Mouse (Mus musculus) kidney, embryonic 16.5 days (tissue): ENCODE measurements around the gene Rabgef1. TPM values are rescaled to one million over a fixed set of nuclear protein-coding genes. Genes with fewer than 3 reads are reported as not detected.

Experiments used
- ATAC-seq: fragments of 200-750 bp; cut with Nextera tagmentation; 2 replicates; pipeline ENCODE4 v1.8.0; 2017; ENCODE audit warnings: moderate TSS enrichment; ENCODE audit not compliant: low FRiP score, low TSS enrichment
- H3K27ac ChIP-seq: fragments of 300-500 bp; sonication (generic); 2 replicates; pipeline ENCODE4 v1.5.1; 2014; ENCODE audit warnings: low read length
- H3K27me3 ChIP-seq: fragments of 300-500 bp; sonication (generic); 2 replicates; pipeline ENCODE4 v1.6.1; 2014; ENCODE audit warnings: low read length, control low read depth, mixed read lengths; ENCODE audit not compliant: insufficient read depth
- H3K36me3 ChIP-seq: fragments of 300-500 bp; sonication (generic); 2 replicates; pipeline ENCODE4 v1.6.1; 2014; ENCODE audit warnings: low read length, control low read depth, mixed read lengths; ENCODE audit not compliant: insufficient read depth
- H3K4me1 ChIP-seq: fragments of 300-500 bp; sonication (generic); 2 replicates; pipeline ENCODE4 v1.6.1; 2014; ENCODE audit warnings: low read length, control low read depth, mixed read lengths; ENCODE audit not compliant: insufficient read depth
- H3K4me2 ChIP-seq: fragments of 300-500 bp; sonication (generic); replicated peaks from 2 replicates; pipeline ENCODE4 v1.6.1; 2014; ENCODE audit warnings: low read depth, low read length
- H3K4me3 ChIP-seq: fragments of 300-500 bp; sonication (generic); 2 replicates; pipeline ENCODE4 v1.5.1; 2014; ENCODE audit warnings: mild to moderate bottlenecking, low read length
- H3K9ac ChIP-seq: fragments of 300-500 bp; sonication (generic); replicated peaks from 2 replicates; pipeline ENCODE4 v1.6.1; 2014; ENCODE audit warnings: low read length
- H3K9me3 ChIP-seq: fragments of 300-500 bp; sonication (generic); 2 replicates; pipeline ENCODE4 v1.6.1; 2016; ENCODE audit warnings: low read length, control low read depth
- WGBS: fragments of 180-500 bp; shearing (Covaris S2); extraction: QIAGEN DNeasy Blood & Tissue Kit; methylation state at CpG from one replicate; pipeline ENCODE4 v1.1.7; 2014; 5-methylcytosine and 5-hydroxymethylcytosine counted together
- polyA plus RNA-seq: library from polyadenylated mRNA; unstranded; fragments of >200 nt; fragmentation: Nextera tagmentation; extraction: Ambion mirVana; gene quantifications from 2 replicates; pipeline ENCODE4 v1.2.1, GENCODE M21; 2015

Rabgef1 gene
- polyA plus RNA-seq, 1 experiment from 2014 or later: 33.2 TPM

DNA sequence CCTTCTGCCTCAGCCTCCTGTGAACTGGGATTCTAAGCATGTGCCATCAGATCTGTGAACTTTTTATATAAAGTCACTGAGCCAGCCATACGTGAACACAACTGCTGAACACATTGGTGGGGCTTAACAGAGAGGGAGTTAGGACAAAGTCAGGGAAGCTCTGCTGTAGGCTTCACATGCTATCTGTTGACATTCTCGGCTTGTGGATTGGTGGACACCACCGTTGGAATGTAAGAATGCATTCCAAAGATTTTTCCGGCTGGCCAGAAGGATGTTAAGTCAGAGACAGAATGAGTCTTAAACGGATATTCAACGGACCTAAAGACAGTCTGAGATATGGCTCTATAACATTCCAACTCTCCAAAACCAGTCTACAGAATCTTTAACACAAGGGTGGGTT is 2.5 kb upstream of the Rabgef1 start:
- no peaks in the 10 kb centered on the region for H3K27me3 ChIP-seq
- H3K9me3 ChIP-seq: no peaks in the 10 kb centered on the region
- H3K4me2 ChIP-seq: no peak overlapping the region
- ATAC-seq: no peak
- no peak overlapping the region for H3K9ac ChIP-seq
- no peak overlapping the region for H3K4me3 ChIP-seq
- 48% methylated on average over 6 of the region's 6 CpGs for WGBS
- H3K36me3 ChIP-seq: no peaks in the 10 kb centered on the region
- H3K27ac ChIP-seq: no peak overlapping the region
- peaks cover 17% of the 10 kb centered on the region for H3K4me1 ChIP-seq

DNA sequence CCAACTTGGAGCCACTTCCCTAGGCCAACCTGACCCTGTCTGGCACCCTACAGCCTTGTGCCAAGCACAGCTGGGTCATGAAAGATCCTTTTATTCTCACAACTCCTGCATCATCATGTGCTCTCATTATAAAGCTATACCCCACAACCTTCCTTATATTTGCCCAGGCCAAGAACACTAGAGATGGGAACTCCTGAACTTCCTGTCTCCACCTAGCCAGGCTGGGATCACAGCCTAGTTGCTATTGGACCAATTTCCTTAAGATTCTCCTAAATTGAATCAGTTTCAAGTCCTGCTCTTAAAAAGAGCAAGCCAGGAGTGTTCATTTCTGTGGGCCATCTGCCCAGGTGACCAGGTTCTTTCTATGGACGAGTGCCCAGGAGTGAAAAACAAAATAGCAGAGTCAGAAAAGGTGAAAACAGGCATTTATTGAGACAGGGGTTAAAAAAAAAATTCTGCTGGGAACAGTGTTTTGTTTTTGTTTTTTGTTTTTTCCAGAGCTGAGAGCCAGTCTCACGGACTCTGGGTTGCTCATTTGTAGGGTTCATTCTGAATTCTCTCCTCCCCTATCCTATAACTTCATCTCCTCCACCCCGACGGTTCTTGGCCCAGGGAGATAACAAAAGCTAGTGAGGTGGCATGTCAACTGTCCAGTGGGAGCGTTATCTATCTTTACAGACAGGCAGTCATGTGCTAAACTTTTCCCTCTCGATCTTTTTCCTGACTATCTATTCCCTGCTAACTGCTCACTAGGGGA is 754 bp upstream of the Rabgef1 start:
- Histone ChIP-seq H3K36me3 (no peaks in the 10 kb centered on the region), H3K4me1 (peaks cover 17% of the 10 kb centered on the region), H3K9ac (peak overlapping the region; percentile 96), H3K27ac (peak overlapping the region; percentile 88), H3K4me2 (peak overlapping the region; percentile 68), H3K9me3 (no peaks in the 10 kb centered on the region), H3K27me3 (no peaks in the 10 kb centered on the region), H3K4me3 (peak overlapping the region; percentile 84)
- no peak for ATAC-seq
- 14% methylated on average over 6 of the region's 6 CpGs for WGBS

DNA sequence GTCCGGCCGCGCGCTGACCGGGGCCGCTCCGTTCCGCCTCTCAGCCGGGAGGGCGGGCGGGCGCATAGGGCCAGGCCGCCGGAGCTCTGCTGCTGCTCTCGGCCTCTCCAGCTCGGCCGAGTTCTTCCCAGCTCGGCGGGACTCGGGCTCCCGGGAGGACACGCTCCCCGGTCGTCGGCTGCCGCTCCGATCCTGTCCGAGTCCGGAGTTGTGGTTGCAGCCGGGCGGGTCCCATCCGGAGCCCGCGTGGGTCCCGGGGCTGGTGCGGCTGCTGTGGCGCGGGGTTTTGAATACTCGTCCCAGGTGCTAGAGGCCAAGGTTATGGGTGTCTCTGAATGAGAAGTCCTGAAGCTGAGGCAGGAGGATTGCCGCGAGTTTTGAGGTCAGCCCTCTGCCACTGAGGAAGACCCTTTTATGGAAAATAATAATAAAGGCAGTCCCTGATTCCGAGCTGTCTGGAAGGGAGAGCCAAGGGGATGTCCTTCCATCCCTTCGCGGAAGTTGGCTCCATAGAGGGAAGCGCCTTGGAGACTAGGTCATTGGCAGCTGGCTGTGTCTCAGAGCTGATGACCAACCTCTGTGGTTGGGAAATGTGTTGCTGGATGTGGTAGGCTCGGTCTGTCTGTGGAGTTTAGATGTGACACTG is 481 bp downstream of the Rabgef1 start:
- no peaks in the 10 kb centered on the region for H3K9me3 ChIP-seq
- peak overlapping the region; percentile 75 for H3K4me2 ChIP-seq
- peak overlapping the region; percentile 96 for H3K9ac ChIP-seq
- H3K36me3 ChIP-seq: no peaks in the 10 kb centered on the region
- H3K27ac ChIP-seq: peak overlapping the region; percentile 88
- peak; percentile 83 for ATAC-seq
- under 1% methylated on average over 45 of the region's 46 CpGs for WGBS
- peak overlapping the region; percentile 84 for H3K4me3 ChIP-seq
- H3K4me1 ChIP-seq: peaks cover 17% of the 10 kb centered on the region
- H3K27me3 ChIP-seq: no peaks in the 10 kb centered on the region

DNA sequence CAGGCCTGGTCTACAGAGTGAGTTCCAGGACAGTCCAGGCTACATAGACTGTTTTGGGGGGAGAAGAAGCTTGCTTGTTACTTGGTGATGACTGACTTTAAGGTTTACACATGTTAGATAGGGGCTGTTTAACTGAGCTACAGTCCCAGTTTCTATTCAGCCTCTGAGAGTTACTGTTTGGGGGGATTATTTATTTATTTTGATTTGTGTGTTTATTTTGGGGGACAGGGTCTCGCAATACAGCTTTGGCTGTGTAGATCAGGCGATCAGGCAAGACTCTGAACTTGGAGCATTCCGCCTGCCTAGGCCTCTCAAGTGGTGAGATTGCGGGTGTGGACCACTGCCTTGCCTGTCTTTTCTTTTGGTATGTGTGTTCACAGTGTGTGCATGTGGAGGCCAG is 1.4 kb downstream of the Rabgef1 start:
- peak overlapping the region; percentile 49; the same call in 1 of the 2 replicates for H3K9ac ChIP-seq
- no peaks in the 10 kb centered on the region for H3K9me3 ChIP-seq
- H3K27me3 ChIP-seq: no peaks in the 10 kb centered on the region
- 89% methylated on average over 4 of the region's 4 CpGs for WGBS
- ATAC-seq: no peak
- no peaks in the 10 kb centered on the region for H3K36me3 ChIP-seq
- peak overlapping the region; percentile 75 for H3K4me2 ChIP-seq
- H3K27ac ChIP-seq: no peak overlapping the region
- H3K4me1 ChIP-seq: peaks cover 17% of the 10 kb centered on the region
- peak overlapping the region; percentile 84 for H3K4me3 ChIP-seq

DNA sequence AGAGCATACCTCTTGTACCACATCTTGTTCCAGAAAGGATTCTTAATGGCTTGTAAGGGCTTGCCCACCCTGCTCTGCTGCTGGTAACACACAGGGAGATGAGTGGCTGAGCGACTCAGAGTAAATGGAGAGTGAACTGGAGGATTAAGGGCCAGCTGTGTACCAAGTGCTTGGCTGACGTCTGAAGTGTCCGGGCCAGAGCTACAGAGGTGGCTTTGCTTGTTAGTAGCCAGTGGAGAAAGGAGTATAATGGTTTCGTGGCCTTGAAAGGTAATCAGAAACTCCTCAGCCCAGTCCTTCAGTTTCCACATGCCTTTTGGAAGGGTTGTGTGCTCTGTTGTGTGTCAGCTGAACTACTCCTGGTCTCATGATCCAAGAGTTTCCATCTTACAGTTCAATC is 6.3 kb downstream of the Rabgef1 start:
- WGBS: 58% methylated on average over 4 of the region's 4 CpGs
- Histone ChIP-seq H3K4me3 (no peak overlapping the region), H3K27me3 (no peaks in the 10 kb centered on the region), H3K9me3 (no peaks in the 10 kb centered on the region), H3K27ac (no peak overlapping the region), H3K4me1 (peaks cover 15% of the 10 kb centered on the region), H3K9ac (no peak overlapping the region), H3K4me2 (no peak overlapping the region), H3K36me3 (no peaks in the 10 kb centered on the region)
- no peak for ATAC-seq

DNA sequence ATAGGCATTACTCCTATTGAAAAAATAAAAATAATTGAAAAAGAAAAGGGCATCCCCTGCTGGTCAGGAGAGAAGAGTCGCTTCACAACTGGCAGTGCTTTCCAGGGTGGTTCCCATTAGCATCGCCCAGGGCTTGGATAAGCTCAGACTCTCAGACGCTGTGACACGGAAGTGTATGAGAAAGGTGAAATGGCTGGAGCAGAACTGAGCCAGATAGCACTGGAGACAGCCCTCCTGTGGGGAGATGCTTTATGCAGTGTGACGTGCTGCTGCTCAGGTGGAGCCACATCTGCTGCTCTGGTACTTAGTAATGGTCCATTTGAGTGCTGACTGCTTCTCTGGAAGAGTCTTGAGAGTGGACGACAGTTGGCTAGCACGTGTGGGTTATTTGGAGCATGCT is 8.8 kb downstream of the Rabgef1 start:
- H3K4me1 ChIP-seq: peaks cover 9% of the 10 kb centered on the region; the same call in 1 of the 2 replicates
- peak; percentile 31; the same call in 1 of the 2 replicates for ATAC-seq
- H3K4me3 ChIP-seq: no peak overlapping the region
- H3K9ac ChIP-seq: no peak overlapping the region
- H3K36me3 ChIP-seq: no peaks in the 10 kb centered on the region
- no peak overlapping the region for H3K4me2 ChIP-seq
- no peak overlapping the region for H3K27ac ChIP-seq
- no peaks in the 10 kb centered on the region for H3K9me3 ChIP-seq
- no peaks in the 10 kb centered on the region for H3K27me3 ChIP-seq
- 75% methylated on average over 7 of the region's 7 CpGs for WGBS

DNA sequence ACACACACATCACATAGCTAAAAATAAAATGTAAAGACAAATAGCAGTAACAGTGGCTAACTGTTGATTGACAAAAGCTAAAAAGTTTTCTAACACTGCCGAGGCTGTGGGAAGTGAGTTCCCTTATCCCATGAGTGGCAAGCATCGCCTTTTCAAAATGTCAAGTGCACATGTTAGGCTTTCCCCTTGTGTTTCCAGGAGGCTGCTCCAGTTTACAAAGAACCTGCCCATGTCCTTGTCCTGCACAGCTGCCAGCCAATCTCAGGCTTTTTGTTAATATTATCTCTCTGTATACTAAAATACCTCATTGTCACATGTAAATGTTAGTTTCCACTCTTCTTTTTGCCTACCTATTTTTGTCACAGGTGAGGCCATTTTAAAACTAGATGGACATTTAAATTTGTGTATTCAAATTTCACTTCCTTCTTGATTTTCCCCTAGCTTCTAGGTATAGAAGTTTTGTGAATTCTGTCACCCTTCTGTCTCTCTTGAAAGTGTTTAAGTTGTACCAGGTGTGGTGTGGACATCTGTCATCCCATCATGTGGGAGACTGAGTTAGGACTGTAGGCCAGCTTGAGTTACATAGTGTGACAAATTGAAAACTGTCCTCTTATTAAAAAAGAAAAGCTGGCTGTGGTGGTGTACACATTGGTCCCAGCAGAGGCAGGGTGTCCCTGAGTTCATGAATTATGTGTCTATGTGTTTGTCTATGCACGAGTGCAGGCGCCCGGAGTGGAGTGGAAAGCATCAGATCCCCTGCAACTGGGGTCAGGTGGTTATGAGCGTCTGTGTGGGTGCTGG is 10.3 kb downstream of the Rabgef1 start:
- Histone ChIP-seq H3K4me2 (no peak overlapping the region), H3K36me3 (no peaks in the 10 kb centered on the region), H3K9ac (no peak overlapping the region), H3K27me3 (no peaks in the 10 kb centered on the region), H3K27ac (no peak overlapping the region), H3K4me3 (no peak overlapping the region), H3K9me3 (no peaks in the 10 kb centered on the region), H3K4me1 (peaks cover 9% of the 10 kb centered on the region; the same call in 1 of the 2 replicates)
- WGBS: 62% methylated on average over 6 of the region's 6 CpGs
- ATAC-seq: no peak

DNA sequence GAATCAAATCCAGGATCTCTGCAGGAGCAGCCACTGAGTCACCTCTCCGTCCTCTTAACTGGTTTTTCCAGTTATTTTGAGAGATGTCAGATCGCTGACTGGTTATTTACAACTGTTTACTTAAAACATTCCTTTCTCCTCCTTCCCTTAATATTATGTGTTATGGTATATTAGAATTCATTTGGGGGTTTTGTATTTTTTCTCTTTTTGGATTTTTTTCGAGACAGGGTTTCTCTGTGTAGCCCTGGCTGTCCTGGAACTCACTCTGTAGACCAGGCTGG is 10.9 kb downstream of the Rabgef1 start:
- H3K4me3 ChIP-seq: no peak overlapping the region
- peaks cover 1% of the 10 kb centered on the region; the same call in 1 of the 2 replicates for H3K36me3 ChIP-seq
- no peak overlapping the region for H3K4me2 ChIP-seq
- H3K9ac ChIP-seq: no peak overlapping the region
- no peak for ATAC-seq
- peaks cover 9% of the 10 kb centered on the region; the same call in 1 of the 2 replicates for H3K4me1 ChIP-seq
- no peak overlapping the region for H3K27ac ChIP-seq
- H3K27me3 ChIP-seq: no peaks in the 10 kb centered on the region
- WGBS: 66% methylated on average over 3 of the region's 3 CpGs
- H3K9me3 ChIP-seq: no peaks in the 10 kb centered on the region

DNA sequence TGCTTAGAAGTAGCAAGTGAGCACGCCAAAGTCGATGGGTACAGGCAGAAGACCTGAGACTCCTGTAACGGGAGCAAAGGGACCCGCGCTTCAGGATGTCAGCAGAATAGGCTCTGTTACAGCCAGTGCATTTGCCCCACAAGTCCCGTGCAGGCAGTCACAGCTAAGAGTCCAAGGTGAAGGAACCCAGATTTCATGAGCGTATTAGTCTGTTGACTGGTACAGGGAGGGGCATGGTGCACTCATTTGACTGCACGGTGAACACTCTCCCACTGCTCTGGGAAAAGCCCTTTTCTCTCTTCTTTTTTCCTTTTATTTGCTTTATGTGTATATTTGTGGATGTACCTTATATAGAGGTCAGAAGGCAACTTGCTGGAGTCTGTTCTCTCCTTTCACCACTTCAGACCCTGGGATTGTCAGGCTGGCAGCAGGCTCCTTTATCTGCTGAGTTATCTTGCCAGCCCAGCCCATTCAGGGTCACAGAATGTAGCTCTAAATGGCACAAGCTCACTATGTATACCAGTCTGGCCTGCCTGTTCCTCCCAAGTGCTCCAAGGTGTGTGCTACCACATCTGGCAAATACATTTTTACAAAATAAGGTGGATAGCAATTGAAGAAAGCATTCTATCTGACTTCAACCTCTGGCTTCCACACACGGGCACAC is 12.7 kb downstream of the Rabgef1 start:
- H3K27ac ChIP-seq: no peak overlapping the region
- no peak overlapping the region for H3K4me2 ChIP-seq
- H3K4me1 ChIP-seq: peaks cover 4% of the 10 kb centered on the region; the same call in 1 of the 2 replicates
- WGBS: 88% methylated on average over 9 of the region's 9 CpGs
- no peak overlapping the region for H3K9ac ChIP-seq
- no peak for ATAC-seq
- peaks cover 3% of the 10 kb centered on the region for H3K36me3 ChIP-seq
- H3K4me3 ChIP-seq: no peak overlapping the region
- H3K9me3 ChIP-seq: no peaks in the 10 kb centered on the region
- H3K27me3 ChIP-seq: no peaks in the 10 kb centered on the region
